Mouse (Mus musculus): ENCODE measurements around the gene Pard3b.

Gene Pard3b

DNA sequence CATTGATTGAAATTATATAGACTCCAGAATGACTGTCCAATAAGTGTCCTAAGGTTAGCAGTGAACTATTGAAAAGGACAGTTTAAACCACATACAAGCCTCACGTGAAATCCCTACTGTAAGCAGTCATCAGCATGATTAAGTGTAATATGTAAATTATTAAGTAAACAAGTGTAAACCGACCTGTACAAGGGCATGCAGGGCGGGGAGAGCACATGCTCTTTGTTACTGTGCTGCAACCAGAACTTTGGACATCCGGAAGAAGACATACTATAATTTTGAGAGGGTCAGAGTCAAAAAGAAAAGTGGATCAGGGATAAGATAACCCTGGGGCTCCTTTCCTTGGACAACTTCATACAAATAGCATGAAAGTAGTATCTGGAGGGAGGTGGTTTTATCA, 749.4 kb downstream of the Pard3b start:
- no peak for DNase-seq (ENCODE audit: inconsistent ontology term)

DNA sequence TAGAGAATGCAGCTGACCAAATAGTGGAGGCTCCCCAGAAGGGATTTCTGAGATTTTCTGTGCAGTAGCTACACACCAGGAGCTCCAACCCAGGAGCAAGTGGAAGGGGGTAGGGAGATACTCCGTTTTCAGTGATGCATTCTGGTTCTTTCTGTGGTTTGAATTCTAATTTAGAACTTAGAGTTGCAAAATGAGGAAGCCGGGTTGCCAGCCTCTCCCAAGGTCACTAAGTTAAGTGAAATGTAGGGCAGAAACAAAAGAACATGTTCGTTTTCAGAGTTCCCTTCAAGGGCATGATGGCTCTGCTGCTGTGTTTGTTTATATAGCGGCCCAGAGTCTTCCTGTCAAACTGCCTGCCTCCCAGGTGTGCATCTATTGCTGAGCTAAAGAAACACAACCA, 754.2 kb downstream of the Pard3b start:
- no peak for DNase-seq (ENCODE audit: inconsistent ontology term)

DNA sequence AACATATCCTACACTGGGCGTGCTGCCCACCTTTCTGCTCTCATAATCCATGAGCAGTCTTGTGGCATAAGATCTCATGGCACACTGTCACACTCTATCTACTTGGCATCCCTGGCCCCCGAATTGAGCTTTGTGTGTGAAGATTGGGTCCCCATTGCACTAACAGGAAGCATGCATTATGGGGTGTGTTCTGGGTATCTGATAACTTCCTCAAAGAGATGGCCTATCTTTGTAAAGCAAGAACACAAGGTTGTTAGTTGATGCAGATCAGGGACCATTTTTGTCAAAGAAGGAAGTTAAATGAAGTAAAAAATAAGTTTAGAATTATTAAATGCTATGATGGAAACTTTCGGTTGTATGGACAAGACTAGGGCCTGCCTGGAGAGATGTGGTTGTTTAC, 755.9 kb downstream of the Pard3b start:
- DNase-seq (ENCODE audit: inconsistent ontology term), result no peak

DNA sequence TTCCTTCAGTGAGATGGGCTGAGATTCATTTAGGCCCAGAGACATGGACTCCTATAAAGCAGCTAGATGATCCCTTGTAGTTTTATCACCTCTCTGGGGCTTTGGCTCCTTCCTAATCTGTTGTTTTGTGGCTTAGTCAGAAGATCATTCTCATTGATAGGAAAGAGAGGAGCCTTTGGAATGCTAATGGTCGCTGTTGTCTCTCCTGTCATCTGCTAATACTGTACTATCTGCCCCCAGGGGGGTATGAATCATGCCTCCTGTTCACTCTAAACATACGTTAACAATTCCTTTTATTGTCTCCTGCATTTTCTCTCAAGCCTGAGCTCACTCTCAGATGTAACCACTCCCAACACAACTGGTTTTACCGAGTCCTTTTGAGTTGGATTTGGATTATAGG, 759.6 kb downstream of the Pard3b start:
- no peak for DNase-seq (ENCODE audit: inconsistent ontology term)

DNA sequence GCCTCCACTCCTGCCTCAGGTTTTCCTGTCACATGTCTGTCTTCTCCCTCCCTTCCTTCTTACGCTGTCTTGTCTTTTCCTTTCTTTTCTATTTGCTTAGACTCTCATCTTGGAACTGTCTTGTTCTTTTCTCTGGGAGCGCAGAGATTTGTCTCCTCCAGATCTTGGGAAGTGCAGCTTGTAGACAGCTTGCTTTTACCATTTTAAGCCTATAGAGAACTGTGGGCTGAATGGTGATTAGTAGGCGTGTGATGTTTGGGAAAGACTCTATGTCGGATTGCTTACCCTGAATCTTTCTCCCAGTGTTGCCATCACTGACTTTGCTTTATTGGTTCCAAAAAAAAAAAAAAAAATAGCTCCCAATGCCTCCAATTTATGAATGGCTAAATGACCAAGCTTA, 760.1 kb downstream of the Pard3b start:
- no peak for DNase-seq (ENCODE audit: inconsistent ontology term)

DNA sequence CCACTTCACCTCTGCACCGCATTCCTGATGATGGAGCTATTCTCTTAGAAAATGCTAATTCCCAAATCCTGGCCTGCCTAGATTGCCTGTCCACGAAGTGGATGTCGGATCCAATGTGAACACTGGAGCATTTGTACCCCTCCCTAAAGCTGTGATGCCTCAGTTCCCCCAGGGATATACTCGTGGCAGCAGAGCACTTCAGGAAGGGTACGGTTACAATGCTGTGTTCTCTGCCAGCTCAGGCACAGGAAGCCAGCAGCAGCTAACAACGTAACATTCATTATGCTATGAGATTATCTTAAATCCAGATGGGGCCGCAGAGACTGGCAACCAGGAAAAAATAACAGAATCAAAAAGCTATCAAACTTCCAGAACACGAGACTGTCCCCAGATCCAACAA, 766.4 kb downstream of the Pard3b start:
- DNase-seq (ENCODE audit: inconsistent ontology term), result no peak

DNA sequence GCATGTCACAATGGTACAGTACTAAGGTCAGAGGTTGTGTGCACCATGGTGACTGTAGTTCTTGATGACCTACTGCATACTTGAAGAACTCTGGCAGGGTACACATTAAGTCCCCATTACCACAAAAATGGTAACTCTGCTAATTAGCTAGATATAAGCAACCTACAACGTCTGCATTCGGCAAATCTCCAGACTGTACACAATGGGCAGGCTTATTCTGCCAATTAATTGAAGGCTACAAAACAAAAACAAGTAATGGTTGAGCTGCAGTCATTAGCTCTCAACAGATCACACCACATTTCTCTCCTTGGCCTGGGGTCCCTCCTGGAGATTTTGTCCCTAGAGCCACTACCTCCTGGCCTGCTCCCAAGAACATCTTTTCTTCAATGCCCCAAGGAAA, 772.7 kb downstream of the Pard3b start:
- peak; percentile 35 for DNase-seq (ENCODE audit: inconsistent ontology term)

DNA sequence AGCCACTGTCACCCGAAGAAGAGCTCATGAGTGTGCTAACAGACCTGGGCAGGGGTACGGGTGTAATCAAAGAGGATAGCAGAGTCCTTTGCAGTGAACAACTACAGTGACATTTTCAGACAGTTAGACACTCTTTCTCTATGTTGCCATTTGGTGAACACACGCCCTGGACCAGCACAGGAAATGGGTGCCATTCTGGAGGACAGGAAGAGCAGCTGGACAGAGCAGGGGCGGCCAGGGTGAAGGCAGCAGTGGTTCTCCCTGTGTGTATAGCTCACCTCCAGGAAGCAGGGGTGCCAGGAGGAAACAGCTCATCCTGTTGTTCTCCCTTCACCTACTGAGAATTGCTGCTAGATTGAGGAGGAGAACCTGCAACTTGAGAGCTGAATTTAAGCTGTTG, 773.4 kb downstream of the Pard3b start:
- DNase-seq (ENCODE audit: inconsistent ontology term), result no peak

DNA sequence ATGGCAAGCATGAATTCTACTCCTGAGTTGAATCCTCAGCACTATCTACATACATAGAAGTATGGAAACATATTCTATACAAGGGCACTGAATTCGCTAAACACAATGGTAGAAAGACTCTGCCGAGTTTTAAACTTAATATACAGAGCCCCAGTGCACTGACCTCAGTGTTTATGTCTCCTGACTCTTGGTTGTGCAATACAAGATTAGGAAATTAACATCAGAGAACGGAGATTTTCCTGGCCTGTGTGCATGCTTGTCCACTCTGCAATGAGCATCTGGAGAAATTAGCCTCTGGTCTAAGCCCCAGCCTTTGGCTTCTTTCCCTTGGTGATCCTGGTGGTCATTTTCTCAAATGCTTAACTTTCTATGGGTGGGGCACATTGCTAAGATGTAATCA, 774.4 kb downstream of the Pard3b start:
- DNase-seq (ENCODE audit: inconsistent ontology term), result no peak

DNA sequence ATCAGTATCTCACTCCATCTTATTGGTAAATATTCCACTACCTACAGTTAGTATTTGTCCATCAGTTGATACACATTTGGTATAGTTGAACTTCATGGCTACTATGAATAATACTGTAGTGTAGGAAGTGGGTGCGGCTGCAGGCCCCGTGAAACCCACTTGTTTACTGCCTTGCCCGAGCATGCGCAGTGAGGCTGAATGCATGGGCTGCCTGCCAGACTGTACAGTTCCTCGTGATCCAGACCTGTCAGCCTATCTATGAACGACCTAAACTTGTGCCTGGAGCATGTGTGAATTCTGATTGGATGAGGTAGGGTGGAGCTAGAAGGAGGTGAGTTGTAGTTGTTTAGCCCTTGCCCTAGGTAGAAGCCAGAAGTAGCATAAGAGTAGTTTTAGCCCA, 775.9 kb downstream of the Pard3b start:
- no peak for DNase-seq (ENCODE audit: inconsistent ontology term)

DNA sequence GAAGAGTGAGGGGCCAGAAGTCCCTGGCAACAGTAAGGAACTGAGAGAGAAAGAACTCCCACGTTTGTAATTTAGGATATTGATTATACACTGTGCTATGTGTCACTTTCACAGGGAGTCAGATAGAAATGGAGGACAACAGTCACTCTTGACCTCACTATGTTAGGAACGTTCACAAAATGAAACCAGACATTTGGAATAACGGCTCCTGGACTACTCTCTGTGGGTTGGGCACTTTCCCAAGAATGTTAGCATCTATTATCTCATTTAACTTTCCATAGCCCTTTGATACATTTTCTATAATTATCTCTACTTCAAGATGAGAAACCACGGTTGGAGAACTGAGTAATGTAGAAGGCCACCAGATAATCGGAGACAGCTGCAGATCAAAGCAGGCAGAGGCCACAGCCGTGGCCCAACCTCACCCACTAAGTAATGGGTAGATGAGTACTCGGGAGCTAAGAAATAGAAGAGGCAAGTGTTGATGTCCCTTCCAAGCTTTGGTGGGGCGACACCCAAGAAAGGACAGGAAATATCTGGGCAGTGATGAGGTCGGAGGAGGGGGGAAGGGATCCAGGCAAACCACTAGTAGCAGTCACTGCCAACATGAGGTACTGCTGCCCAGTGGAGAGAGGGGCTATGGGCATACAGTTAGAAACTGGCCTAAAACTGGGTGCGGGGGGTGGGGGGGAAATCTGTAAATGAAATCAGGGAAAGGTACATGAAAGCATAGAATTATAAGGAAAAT, 778.2 kb downstream of the Pard3b start:
- peak; percentile 87 for DNase-seq (ENCODE audit: inconsistent ontology term)

DNA sequence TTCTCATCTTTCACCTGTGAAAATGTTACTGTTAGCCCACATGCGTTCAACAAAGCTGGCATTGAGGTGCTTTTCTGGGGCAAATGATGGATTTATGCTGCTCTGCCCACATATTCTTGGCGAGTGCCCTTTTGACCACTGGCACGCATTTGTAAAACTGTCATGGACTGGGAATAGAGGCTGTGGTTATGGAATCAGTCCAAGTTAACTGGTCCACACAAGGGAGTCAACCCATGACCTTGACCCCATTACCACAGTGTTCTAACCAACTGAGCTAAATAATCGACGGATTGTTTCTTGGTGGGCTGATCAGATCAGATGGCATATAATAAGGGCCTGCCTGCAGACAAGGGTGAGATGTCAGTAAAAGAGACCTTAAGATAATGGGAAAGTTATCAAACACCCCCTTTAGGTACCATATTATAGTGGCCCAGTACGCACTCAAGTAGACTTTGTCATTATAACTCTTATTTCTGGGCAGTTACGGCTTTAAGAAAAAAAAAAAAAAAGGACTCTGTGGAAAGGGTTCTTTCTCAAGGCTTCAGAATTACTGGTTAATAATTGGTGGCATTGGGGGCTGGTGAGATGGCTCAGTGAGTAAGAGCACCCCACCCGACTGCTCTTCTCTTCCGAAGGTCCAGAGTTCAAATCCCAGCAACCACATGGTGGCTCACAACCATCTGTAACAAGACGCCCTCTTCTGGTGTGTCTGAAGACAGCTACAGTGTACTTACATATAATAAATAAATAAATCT, 784.4 kb downstream of the Pard3b start:
- peak; percentile 92 for DNase-seq (ENCODE audit: inconsistent ontology term)

DNA sequence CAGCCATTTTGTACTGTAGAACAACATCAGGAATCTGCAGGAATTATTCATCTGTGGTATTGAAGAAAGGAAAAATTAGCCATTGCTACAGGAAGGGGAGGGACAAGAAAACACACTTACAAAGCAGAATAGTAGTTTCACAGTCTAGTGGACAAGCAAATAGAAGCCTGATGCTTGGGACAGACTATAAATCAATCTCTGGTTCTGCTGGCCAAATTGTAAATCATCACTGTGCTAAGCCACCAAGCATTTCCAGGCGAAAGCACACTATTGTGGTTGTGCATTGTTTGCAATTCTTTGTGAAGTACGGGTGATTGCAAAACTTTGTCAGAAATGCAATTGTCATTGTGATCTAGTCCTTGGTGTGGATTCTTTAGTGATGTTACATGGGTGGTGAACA, 786.7 kb downstream of the Pard3b start:
- DNase-seq (ENCODE audit: inconsistent ontology term), result peak; percentile 24

DNA sequence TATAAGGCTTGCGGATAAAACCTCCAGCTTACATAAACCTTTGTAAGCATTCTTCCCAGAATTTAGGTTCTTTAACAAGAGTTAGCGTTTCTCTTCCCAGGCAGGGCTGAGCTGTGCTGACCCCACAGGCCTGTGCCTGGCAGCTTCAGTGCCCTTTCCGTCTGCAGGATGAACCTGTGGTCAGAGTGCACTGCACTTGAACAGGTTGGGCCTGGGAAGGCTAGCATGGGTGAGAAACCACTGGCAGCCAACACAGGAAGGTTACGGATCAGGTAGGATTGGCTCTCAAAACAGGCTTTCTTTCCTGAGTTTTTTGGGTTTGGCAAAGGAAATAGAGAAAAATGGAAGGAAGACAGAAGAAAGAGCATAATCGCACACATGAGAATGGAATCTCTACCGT, 790.1 kb downstream of the Pard3b start:
- no peak for DNase-seq (ENCODE audit: inconsistent ontology term)

DNA sequence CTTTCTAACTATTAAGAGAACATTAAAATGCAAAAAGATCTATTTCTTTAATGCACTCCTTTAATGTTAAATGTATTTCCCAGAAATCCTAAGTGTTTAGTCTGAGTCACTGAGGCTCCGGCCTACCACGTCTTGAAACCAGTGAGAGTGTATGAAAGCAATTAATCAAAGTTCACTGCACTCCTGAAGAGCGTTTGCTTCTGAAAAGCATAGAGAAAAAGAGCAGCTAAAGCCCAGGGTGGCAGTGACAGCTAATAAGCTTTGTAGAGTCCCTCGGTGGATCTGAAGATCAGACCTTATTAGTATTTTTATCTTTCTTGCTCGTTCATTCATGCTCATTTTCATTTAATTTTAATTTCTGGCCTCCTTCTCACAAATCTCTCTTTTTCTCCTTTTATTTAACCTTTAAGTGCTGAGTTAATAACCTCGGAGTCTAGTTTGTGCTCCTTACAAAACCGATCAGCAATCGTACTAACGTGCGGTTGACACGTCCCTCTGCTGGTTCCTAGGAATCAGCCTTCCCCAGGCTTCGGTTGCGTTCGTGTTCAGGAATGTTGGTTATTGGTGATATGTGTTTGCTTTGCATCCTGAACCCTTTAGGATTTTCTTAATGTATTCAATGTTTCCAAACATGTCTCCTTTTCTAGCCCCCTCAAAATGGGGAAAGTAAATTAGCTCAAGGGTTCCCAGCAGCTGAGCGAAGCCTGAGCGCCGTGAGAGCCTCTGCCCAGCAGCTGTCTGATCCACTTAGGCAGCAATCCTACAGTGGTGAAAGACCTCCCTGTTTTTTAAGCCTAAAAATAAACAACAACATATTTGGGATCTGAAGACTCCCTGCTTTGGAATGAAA, 790.9 kb downstream of the Pard3b start:
- peak; percentile 16 for DNase-seq (ENCODE audit: inconsistent ontology term)

DNA sequence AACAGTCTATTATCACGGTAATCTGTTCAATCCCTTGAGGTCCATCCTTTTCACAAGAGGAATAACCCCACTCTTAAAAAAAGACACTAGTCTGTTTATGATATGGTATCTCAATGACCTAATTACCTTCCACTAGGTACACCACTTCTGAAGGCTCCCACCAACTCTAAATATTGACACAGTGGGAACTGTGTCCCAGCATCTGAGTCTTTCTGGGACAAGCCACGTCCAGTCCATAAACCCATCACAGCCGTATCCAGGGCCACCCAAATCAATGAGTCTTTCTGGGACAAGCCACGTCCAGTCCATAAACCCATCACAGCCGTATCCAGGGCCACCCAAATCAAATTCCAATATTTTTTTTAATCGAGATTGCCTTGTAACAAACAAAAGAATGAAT, 792.4 kb downstream of the Pard3b start:
- DNase-seq (ENCODE audit: inconsistent ontology term), result no peak

DNA sequence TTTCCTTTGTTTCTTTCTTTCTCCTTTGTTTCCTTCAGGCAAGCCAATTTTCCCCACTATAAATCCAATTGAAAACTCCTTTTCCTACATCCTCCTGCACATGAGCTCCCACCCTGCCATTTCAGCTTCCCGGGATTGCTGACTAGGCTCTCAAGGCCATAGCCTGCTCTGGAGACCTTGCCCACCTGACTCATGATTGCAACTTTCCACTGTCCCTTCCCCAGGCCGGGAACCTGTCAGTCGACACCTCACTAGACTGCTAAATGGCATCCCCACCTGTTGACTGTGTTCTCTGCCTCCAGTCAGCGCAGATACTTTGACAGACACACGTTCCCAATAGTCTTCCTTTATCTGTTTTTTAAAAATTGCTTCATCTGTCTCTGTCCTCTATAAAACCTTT, 795.3 kb downstream of the Pard3b start:
- DNase-seq (ENCODE audit: inconsistent ontology term), result no peak

DNA sequence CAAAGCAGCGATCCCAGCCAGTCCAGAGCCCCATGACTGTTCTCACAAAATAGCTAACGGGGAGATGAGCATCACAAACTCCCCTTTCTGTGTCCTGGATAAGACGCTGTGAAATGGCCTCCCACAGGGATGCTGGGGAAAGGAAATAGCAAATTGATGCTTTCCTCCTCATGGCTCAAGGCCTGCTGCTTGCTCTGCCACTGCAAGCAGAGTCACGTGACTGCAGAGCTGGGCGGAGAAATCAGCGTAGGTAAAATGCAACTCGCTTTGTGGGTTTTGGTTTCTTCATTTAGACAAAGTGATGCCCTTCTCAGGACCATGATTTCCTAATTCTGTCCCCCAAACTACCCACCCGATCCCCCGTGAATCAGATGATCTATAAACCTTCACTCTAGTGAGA, 797.2 kb downstream of the Pard3b start:
- DNase-seq (ENCODE audit: inconsistent ontology term), result no peak

DNA sequence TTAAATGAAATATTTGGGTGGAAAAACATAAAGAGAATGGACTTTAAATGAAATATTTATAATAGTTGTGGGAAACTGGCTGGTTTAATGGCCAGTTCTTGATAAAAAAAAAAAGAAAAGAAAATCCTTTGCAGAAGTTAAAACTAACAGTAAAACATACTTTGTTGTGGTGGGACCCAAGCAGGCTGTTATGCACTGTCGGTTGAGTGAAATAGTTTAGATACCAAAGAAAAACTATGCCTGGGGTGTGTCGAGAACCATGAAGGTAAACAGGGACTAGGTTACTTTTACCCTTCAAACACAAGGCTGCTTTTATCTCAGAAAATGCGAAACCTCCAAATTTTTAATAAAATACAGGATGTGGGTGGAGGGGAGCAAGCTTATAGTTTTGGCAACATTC, 797.7 kb downstream of the Pard3b start:
- DNase-seq (ENCODE audit: inconsistent ontology term), result no peak

DNA sequence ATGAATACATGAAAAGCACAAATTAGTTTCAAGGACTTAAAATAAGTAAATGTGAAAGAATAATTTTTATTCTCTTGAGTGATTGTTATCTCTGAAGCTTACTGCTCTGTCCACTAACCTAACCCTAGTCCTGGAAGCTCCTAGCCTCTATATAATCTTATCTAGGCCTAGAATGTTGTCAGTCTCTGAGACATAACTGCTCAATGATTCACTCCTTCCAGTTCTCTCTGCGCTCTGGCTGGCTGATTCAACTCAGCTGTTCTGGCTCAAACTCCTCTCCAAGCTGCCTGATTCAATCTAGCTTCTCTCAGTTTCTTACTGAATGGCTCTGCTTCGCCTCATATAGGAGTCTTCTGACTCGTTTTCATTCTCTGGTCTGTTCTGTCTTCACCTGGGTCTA, 798.9 kb downstream of the Pard3b start:
- no peak for DNase-seq (ENCODE audit: inconsistent ontology term)

DNA sequence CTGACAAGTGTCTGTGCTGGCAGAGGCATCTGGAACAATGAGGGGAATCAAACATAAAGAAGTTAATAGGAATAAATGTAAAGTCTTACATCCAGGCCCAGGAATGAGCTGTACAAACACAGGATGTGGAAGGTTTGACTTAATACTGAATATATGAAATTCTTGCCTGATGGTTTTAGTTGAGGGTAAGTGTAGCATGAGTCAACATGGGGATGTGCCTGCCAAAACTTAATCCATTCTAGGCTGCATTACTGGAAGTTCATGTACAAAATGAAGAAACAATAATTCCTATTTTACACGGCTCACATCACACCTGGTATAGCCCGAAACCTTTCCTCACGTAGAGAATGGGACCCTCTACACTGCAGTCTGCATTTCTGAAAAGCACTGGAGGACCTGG, 805.8 kb downstream of the Pard3b start:
- DNase-seq (ENCODE audit: inconsistent ontology term), result no peak

DNA sequence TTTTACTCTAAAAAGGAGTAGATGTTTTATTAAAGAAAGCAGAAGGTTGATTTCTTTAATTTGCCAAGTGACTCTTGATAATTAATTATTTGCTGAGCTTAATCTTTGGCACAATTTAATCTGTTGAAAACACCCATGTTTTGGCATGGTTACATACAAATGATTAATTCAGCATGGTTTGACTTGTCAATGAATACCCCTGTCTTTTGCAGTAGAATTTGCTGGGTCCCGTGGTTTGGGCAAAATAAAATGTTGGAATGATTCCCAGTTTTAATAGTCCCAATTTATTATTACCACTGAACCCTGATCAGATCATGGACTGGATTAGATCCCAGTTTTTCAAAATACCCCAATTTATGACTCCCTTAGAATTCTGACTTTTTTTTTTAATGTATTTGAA, 808.2 kb downstream of the Pard3b start:
- peak; percentile 43 for DNase-seq (ENCODE audit: inconsistent ontology term)

All from Muller cell, postnatal 12 days (primary cell).